Mouse (Mus musculus) forebrain, embryonic 14.5 days (tissue): ENCODE data around the gene Nt5c2. TPM values are rescaled to one million over a fixed set of nuclear protein-coding genes. Genes with fewer than 3 reads are reported as not detected.
A peak's percentile ranks its signal among the peaks of the same experiment; 100 is the strongest.

Experiments
- ATAC-seq: fragments of 200-750 bp; cut with Nextera tagmentation; 2 replicates; pipeline ENCODE4 v1.8.0; 2017; ENCODE audit warnings: mild to moderate bottlenecking, moderate library complexity
- DNase-seq: peaks from one replicate; pipeline ENCODE4 v3.0.0-alpha.2; 2015; ENCODE audit warnings: low spot score
- H3K27ac ChIP-seq: fragments of 300-500 bp; sonication (generic); 2 replicates; pipeline ENCODE4 v1.5.1; 2014; ENCODE audit warnings: low read depth, mild to moderate bottlenecking, control low read depth, low read length, moderate library complexity
- H3K27me3 ChIP-seq: fragments of 300-500 bp; sonication (generic); replicated peaks from 2 replicates; pipeline ENCODE4 v1.6.1; 2014; ENCODE audit warnings: low read length, control low read depth, mixed read lengths; ENCODE audit not compliant: control insufficient read depth, insufficient read depth
- H3K36me3 ChIP-seq: fragments of 300-500 bp; sonication (generic); 2 replicates; pipeline ENCODE4 v1.6.1; 2014; ENCODE audit warnings: low read length, control low read depth; ENCODE audit not compliant: control insufficient read depth, insufficient read depth
- H3K4me1 ChIP-seq: fragments of 300-500 bp; sonication (generic); 2 replicates; pipeline ENCODE4 v1.6.1; 2014; ENCODE audit warnings: antibody characterized with exemption, low read length, control low read depth; ENCODE audit not compliant: control insufficient read depth, insufficient read depth
- H3K4me2 ChIP-seq: fragments of 300-500 bp; sonication (generic); 2 replicates; pipeline ENCODE4 v1.6.1; 2014; ENCODE audit warnings: mild to moderate bottlenecking, control low read depth, low read length
- H3K4me3 ChIP-seq: fragments of 300-500 bp; sonication (generic); 2 replicates; pipeline ENCODE4 v1.5.1; 2014; ENCODE audit warnings: low read depth, low read length, control low read depth
- H3K9ac ChIP-seq: fragments of 300-500 bp; sonication (generic); 2 replicates; pipeline ENCODE4 v1.6.1; 2014; ENCODE audit warnings: mild to moderate bottlenecking, low read length, control low read depth, moderate library complexity
- H3K9me3 ChIP-seq: fragments of 300-500 bp; sonication (generic); replicated peaks from 2 replicates; pipeline ENCODE4 v1.6.1; 2016; ENCODE audit warnings: low read length, control low read depth, mixed read lengths; ENCODE audit not compliant: control insufficient read depth
- WGBS: fragments of 180-500 bp; shearing (Covaris S2); extraction: QIAGEN DNeasy Blood & Tissue Kit; methylation state at CpG from one replicate; pipeline ENCODE4 v1.1.7; 2014; 5-methylcytosine and 5-hydroxymethylcytosine counted together
- polyA plus RNA-seq: library from polyadenylated mRNA; unstranded; fragments of >200 nt; fragmentation: Nextera tagmentation; extraction: Ambion mirVana; gene quantifications from 2 replicates; pipeline ENCODE4 v1.2.1, GENCODE M21; 2014

Gene Nt5c2
- polyA plus RNA-seq, 1 experiment from 2014 or later = 84.2 TPM

- H3K27me3 ChIP-seq = no peaks in the 10 kb centered on the region
- H3K4me3 ChIP-seq = no peak overlapping the region
- no peak overlapping the region for H3K9ac ChIP-seq
- DNase-seq = no peak
- H3K36me3 ChIP-seq = no peaks in the 10 kb centered on the region
- no peak overlapping the region for H3K4me2 ChIP-seq
- no peak for ATAC-seq
- no peaks in the 10 kb centered on the region for H3K9me3 ChIP-seq
- no peak overlapping the region for H3K27ac ChIP-seq
- H3K4me1 ChIP-seq = no peaks in the 10 kb centered on the region
- 74% methylated on average over 6 of the region's 6 CpGs for WGBS
These were observed 150.9 kb downstream of the Nt5c2 start for GRCm38 (mm10) chr19:46864079-46864478.

- no peak for ATAC-seq
- H3K27me3 ChIP-seq = no peaks in the 10 kb centered on the region
- no peaks in the 10 kb centered on the region for H3K9me3 ChIP-seq
- no peak for DNase-seq
- 84% methylated on average over 17 of the region's 17 CpGs for WGBS
- H3K4me3 ChIP-seq = no peak overlapping the region
- no peak overlapping the region for H3K27ac ChIP-seq
- no peak overlapping the region for H3K9ac ChIP-seq
- no peak overlapping the region for H3K4me2 ChIP-seq
- H3K4me1 ChIP-seq = no peaks in the 10 kb centered on the region
- H3K36me3 ChIP-seq = no peaks in the 10 kb centered on the region
These were observed 151.6 kb downstream of the Nt5c2 start for GRCm38 (mm10) chr19:46863236-46863927.

DNA sequence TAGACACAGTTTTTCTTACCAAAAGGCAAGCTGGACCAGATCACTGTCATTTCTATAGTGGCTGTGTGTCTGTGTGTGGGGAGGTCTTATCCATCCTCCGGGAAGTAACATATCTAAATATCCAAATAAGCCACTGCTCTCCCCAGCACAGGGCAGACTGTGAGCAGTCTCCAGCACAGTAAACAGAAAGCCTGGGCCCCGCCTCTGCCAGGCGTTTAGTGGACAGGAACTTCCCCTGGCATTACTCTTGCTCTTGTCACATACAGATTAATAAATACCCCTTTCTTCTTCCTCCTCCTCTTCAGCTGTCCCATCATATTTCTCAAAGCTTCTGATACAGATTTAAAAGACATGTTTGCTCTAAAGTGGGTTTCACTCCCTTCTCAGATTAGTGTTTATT lies 152.4 kb downstream of the Nt5c2 start:
- 64% methylated on average over 3 of the region's 3 CpGs for WGBS
- DNase-seq (no peak), ATAC-seq (no peak)
- H3K4me2 ChIP-seq = no peak overlapping the region
- no peaks in the 10 kb centered on the region for H3K36me3 ChIP-seq
- H3K4me3 ChIP-seq = no peak overlapping the region
- H3K9ac ChIP-seq = no peak overlapping the region
- no peaks in the 10 kb centered on the region for H3K4me1 ChIP-seq
- no peak overlapping the region for H3K27ac ChIP-seq
- no peaks in the 10 kb centered on the region for H3K27me3 ChIP-seq
- H3K9me3 ChIP-seq = no peaks in the 10 kb centered on the region

DNA sequence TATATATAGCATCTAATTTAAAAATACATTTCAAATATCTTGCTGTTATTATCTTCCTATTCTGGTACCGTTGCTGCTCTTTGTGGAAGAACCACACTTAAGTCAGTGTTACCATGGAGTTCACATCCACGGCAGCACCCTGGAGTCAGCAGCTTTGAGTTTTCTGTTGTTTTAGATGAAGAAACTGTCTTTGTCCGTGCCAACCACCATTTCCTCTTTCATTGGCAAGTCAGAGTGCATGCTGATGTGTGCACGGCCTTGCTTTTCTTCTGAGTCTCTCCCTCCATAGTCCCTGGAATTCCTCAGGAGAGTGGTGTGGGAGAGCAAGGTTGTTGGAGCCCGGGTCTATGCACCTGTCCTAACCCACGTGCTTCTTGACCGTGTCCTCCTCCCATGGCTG lies 156.8 kb downstream of the Nt5c2 start:
- no peaks in the 10 kb centered on the region for H3K27me3 ChIP-seq

DNA sequence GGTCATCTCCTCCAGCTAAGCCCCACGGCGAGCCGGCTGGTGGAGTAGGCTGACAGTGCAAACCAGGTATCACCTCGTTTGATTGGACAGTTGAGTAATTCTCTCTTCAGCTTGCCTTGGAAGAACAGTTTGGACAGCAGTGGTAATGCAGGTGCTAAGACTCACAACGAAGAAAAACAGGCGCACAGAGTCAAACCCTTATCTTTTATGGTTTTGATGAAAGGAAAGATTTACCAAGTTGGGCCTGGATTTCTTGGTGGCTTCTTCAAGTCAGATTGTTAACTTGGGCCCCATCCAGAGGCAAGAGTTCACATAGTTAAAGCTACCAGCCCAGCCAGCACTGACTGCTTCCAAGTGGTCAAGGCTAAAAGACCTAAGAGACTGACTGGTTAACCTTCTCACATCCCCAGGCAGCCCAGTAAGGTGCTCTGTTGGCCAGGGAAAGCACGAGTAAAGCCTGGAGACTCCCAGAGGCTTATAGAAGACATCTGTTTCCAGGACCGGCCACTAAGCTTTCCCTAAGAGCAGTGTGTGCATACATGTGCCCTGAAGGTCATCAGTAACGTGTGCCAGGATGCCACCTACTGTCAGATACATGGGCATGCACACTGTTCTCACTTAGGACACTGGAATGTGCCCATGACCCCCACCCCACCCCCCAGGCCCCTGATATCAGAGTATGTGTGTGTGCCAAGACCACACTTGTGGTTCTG lies 157.5 kb downstream of the Nt5c2 start:
- Histone ChIP-seq H3K9me3 (no peaks in the 10 kb centered on the region), H3K4me2 (no peak overlapping the region), H3K4me1 (peaks cover 8% of the 10 kb centered on the region; the same call in 1 of the 2 replicates), H3K9ac (no peak overlapping the region; the same call in 1 of the 2 replicates), H3K4me3 (no peak overlapping the region), H3K27me3 (no peaks in the 10 kb centered on the region), H3K27ac (0 out of 2 replicates have a peak overlapping the region, but pooled peaks have one; percentile 48), H3K36me3 (no peaks in the 10 kb centered on the region)
- ATAC-seq = no peak
- WGBS = 73% methylated on average over 9 of the region's 9 CpGs
- peak; percentile 24 for DNase-seq

More for the DNA sequence above, 156.8 kb downstream of the Nt5c2 start:
- Histone ChIP-seq H3K4me2 (no peak overlapping the region), H3K36me3 (no peaks in the 10 kb centered on the region), H3K4me1 (peaks cover 8% of the 10 kb centered on the region; the same call in 1 of the 2 replicates), H3K27ac (no peak overlapping the region), H3K9ac (no peak overlapping the region), H3K4me3 (no peak overlapping the region), H3K9me3 (no peaks in the 10 kb centered on the region)
- 84% methylated on average over 7 of the region's 7 CpGs for WGBS
- no peak for DNase-seq
- ATAC-seq = no peak

- ATAC-seq (no peak), DNase-seq (peak; percentile 30)
- H3K27me3 ChIP-seq = no peaks in the 10 kb centered on the region
- H3K36me3 ChIP-seq = no peaks in the 10 kb centered on the region
- H3K4me2 ChIP-seq = peak overlapping the region; percentile 3; the same call in 1 of the 2 replicates
- peaks cover 8% of the 10 kb centered on the region; the same call in 1 of the 2 replicates for H3K4me1 ChIP-seq
- H3K9me3 ChIP-seq = no peaks in the 10 kb centered on the region
- WGBS = 23% methylated on average over 10 of the region's 10 CpGs
- H3K27ac ChIP-seq = peak overlapping the region; percentile 48; the same call in 1 of the 2 replicates
- H3K9ac ChIP-seq = no peak overlapping the region; the same call in 1 of the 2 replicates
- no peak overlapping the region for H3K4me3 ChIP-seq
These were observed 158.2 kb downstream of the Nt5c2 start for GRCm38 (mm10) chr19:46856780-46857179.

DNA sequence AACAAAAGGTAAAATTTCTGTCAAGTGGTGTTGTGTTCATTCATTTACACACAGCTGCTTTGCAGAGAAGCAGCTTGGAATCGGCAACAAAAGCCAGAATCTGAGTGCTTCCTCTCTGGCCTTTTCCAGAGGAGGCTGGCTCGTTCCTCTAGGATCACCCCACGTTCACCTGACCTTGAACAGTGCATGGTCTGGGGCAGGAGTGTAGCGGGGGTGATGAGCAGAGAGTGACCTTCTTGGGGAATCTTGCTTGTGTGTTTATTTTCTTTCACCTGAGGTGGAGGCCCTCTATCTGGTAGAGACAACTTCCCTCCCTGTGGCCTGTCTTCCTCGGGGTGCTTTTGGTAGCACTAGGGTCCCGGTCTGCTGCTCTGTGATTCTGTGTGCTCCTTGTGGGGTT lies 158.7 kb downstream of the Nt5c2 start:
- no peak for ATAC-seq

DNA sequence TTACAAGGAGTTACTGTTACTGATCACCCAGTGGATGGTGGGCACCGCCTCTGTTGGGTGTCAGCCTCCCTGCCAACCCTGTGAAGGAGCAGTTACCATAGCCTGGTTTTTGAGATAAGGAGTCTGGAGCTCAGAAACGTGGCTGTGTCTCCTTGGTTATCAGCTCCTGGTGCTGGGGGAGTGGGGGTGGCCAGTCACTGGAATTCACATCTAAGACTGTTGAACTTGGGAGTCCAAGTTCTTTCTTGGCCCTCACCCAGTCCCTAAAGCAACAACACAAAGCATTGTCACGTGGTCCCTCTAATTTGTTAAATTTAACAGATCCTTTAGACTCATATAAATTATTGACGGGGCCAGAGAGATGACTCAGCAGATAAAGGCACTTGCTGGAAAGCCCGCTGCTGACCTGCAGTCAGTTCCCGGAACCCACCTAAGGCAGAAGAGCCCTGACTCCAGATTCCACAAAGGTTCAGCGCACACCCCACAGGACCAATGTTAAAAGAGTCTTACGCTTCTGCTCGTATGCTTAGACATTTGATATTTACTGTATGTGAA lies 165.4 kb downstream of the Nt5c2 start:
- Histone ChIP-seq H3K27ac (no peak overlapping the region), H3K4me2 (no peak overlapping the region), H3K27me3 (no peaks in the 10 kb centered on the region), H3K9me3 (no peaks in the 10 kb centered on the region), H3K36me3 (no peaks in the 10 kb centered on the region), H3K9ac (no peak overlapping the region), H3K4me1 (no peaks in the 10 kb centered on the region), H3K4me3 (no peak overlapping the region)
- 86% methylated on average over 9 of the region's 9 CpGs for WGBS
- no peak for ATAC-seq
- no peak for DNase-seq

More for the DNA sequence above, 158.7 kb downstream of the Nt5c2 start:
- DNase-seq = no peak
- Histone ChIP-seq H3K4me3 (no peak overlapping the region), H3K36me3 (no peaks in the 10 kb centered on the region), H3K4me2 (0 out of 2 replicates have a peak overlapping the region, but pooled peaks have one; percentile 3), H3K9me3 (no peaks in the 10 kb centered on the region), H3K9ac (no peak overlapping the region), H3K27me3 (no peaks in the 10 kb centered on the region), H3K27ac (peak overlapping the region; percentile 48; the same call in 1 of the 2 replicates), H3K4me1 (peaks cover 8% of the 10 kb centered on the region; the same call in 1 of the 2 replicates)
- WGBS = 66% methylated on average over 6 of the region's 6 CpGs
